Comparison of ENCODE assay signal across 10 mouse cellular contexts in genomic region chr6:136848399-136848798, GRCm38 (mm10). TPM values are rescaled to one million over a fixed set of nuclear protein-coding genes. Genes with fewer than 3 reads are reported as not detected.
"Had no signal": no experiment of that assay in that cellular context is flagged by ENCODE, and none has a peak within 500 bp of the region (broad histone marks: within the 10 kb centered on the region; RNA-seq: fewer than 3 reads in every experiment).

No protein-coding gene starts in this region.

- H3K27me3 ChIP-seq: midbrain, embryonic 15.5 days; neural tube, embryonic 12.5 days; stomach, embryonic 15.5 days had no signal

- H3K36me3 ChIP-seq: limb, embryonic 10.5 days; midbrain, embryonic 15.5 days; neural tube, embryonic 12.5 days; stomach, embryonic 15.5 days had no signal

- H3K27ac ChIP-seq: kidney, postnatal 0 days; layer of hippocampus, adult 2 months; limb, embryonic 10.5 days; midbrain, embryonic 15.5 days; neural tube, embryonic 12.5 days; stomach, embryonic 15.5 days had no signal

- ATAC-seq: midbrain, embryonic 15.5 days had no signal

- H3K4me2 ChIP-seq: midbrain, embryonic 11.5 days; midbrain, embryonic 15.5 days; neural tube, embryonic 12.5 days; stomach, embryonic 15.5 days had no signal

- H3K4me3 ChIP-seq: layer of hippocampus, adult 2 months; limb, embryonic 10.5 days; midbrain, embryonic 15.5 days; neural tube, embryonic 12.5 days; stomach, embryonic 15.5 days had no signal

- H3K4me1 ChIP-seq: stomach, embryonic 15.5 days had no signal

- H3K9ac ChIP-seq: midbrain, embryonic 15.5 days; neural tube, embryonic 12.5 days; stomach, embryonic 15.5 days had no signal

- H3K9me3 ChIP-seq: limb, embryonic 10.5 days; midbrain, embryonic 15.5 days; neural tube, embryonic 12.5 days; stomach, embryonic 15.5 days had no signal

RNA-seq across cellular contexts. Expression of gene Art4, which starts 9.1 kb away (rescaled TPM):
- total RNA-seq: layer of hippocampus, adult 2 months; monocyte, adult 5-6 weeks had no signal

RNA-seq across cellular contexts. Expression of gene Smco3, which starts 13.1 kb away (rescaled TPM):
- total RNA-seq: monocyte, adult 5-6 weeks had no signal
- polyA plus RNA-seq: limb, embryonic 10.5 days; spleen, adult 2 months had no signal

RNA-seq across cellular contexts. Expression of gene Mgp, which starts 27.2 kb away (rescaled TPM):
- total RNA-seq: monocyte, adult 5-6 weeks; neutrophil, adult 5-6 weeks had no signal
